Mouse (Mus musculus) erythroblast, embryonic 14.5 days (primary cell): Measurements from ENCODE around the gene Dock6. TPM values are rescaled to one million over a fixed set of nuclear protein-coding genes. Genes with fewer than 3 reads are reported as not detected.
"Not testable (repeated sequence)": the region's sequence is repeated elsewhere in the genome, so short reads cannot be mapped to it uniquely, and the experiment has no call there.

Experiments used
- H3K27me3 ChIP-seq: 2 replicates; pipeline ENCODE4 v1.6.1; 2012; ENCODE audit warnings: inconsistent platforms; ENCODE audit not compliant: control insufficient read depth
- H3K36me3 ChIP-seq: 2 replicates; pipeline ENCODE4 v1.6.1; 2012; ENCODE audit warnings: mild to moderate bottlenecking, inconsistent platforms; ENCODE audit not compliant: control insufficient read depth
- H3K4me1 ChIP-seq: 2 replicates; pipeline ENCODE4 v1.6.1; 2012; ENCODE audit warnings: inconsistent platforms; ENCODE audit not compliant: control insufficient read depth
- H3K4me3 ChIP-seq: replicated peaks from 2 replicates; pipeline ENCODE3; 2012; ENCODE audit warnings: moderate library complexity, mild to moderate bottlenecking, inconsistent platforms
- H3K9me3 ChIP-seq: 2 replicates; pipeline ENCODE4 v1.6.1; 2012; ENCODE audit warnings: low read length, inconsistent platforms, mixed read lengths; ENCODE audit not compliant: control insufficient read depth
- GATA1 ChIP-seq: IDR thresholded peaks from 2 replicates; pipeline ENCODE4 v1.6.1; 2012; ENCODE audit warnings: low read length, inconsistent platforms, mixed read lengths
- TAL1 ChIP-seq: IDR thresholded peaks from 3 replicates; pipeline ENCODE4 v1.6.1; 2012; ENCODE audit warnings: low read length, inconsistent platforms, mixed read lengths
- polyA plus RNA-seq: library from polyadenylated mRNA; stranded (reverse); fragments of >175 nt; gene quantifications from 2 replicates; pipeline ENCODE4 v1.2.3, GENCODE M21; 2012

Gene Dock6
- polyA plus RNA-seq, 1 experiment: 0.06 TPM

DNA sequence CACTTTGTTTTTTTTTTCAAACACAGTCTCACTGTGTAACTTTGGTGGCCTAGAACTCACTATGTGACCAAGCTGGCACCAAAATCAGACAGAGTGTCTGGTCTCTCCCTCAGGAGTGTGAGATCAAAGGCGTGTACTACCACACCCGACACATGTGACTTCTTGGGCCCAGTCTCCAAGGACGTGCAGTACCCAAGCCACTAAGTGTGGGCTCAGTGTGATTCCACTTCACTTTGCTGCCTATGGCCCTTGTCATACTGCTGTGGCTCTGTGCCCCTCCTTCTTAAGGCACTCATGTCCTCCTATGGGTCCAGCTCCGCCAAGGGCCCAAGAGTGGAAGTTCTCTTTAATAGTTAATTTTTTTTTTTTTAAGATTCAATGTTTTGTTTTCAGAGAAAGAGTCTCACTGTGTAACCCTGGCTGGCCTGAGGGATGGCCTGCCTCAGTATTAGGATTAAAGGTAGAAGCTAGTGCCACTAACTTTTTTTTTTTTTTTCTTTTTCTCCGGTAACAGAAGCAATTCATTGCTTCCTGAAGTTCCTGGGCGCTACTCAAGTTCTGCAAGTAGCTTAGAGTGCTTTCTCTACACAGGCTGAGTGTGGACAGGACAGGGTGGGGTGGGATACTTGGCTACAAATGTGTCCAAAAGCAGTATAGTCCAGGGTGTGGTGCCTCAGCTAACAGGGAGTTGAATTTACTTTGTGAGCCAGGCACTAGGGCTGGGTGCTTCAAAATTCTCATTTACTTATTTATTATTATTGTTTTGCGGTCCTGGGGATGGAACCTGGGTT lies 67.7 kb downstream of the Dock6 start:
- TF ChIP-seq GATA1 (no peak), TAL1 (no peak)
- Histone ChIP-seq H3K4me3 (no peak overlapping the region), H3K27me3 (no peaks in the 10 kb centered on the region), H3K9me3 (no peaks in the 10 kb centered on the region), H3K36me3 (peaks cover 10% of the 10 kb centered on the region; the same call in 1 of the 2 replicates), H3K4me1 (peaks cover 5% of the 10 kb centered on the region)

- H3K9me3 ChIP-seq: no peaks in the 10 kb centered on the region
These were observed 70.6 kb downstream of the Dock6 start for GRCm38 (mm10) chr9:21781657-21782468.

DNA sequence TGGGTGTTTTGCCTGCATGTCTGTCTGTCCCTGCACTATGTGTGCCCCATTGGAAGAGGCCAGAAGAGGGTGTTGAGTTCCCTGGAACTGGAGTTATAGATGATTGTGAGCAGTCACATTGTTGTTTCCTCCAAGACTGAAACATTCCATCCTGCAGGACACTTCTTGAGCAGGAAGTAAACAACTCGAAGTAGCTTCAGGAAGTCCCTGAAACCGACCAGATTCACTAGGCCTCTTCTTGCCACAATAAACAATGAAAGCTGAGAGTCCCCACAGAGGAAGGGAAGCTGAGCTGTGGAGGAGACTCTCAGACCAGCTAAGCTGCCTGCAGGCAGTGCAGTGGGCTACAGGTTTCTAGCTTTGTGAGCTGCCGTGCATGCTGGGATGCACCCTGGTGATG lies 74.7 kb downstream of the Dock6 start:
- H3K4me1 ChIP-seq: no peaks in the 10 kb centered on the region
- H3K9me3 ChIP-seq: no peaks in the 10 kb centered on the region
- TF ChIP-seq GATA1 (no peak), TAL1 (no peak)
- no peak overlapping the region for H3K4me3 ChIP-seq
- H3K27me3 ChIP-seq: no peaks in the 10 kb centered on the region
- H3K36me3 ChIP-seq: peaks cover 30% of the 10 kb centered on the region; the same call in 1 of the 2 replicates

More at GRCm38 (mm10) chr9:21781657-21782468, 70.6 kb downstream of the Dock6 start:
- Histone ChIP-seq H3K4me3 (no peak overlapping the region), H3K27me3 (no peaks in the 10 kb centered on the region), H3K36me3 (peaks cover 26% of the 10 kb centered on the region; the same call in 1 of the 2 replicates), H3K4me1 (peaks cover 5% of the 10 kb centered on the region)
- no peak for TF ChIP-seq TAL1
- no peak for TF ChIP-seq GATA1

DNA sequence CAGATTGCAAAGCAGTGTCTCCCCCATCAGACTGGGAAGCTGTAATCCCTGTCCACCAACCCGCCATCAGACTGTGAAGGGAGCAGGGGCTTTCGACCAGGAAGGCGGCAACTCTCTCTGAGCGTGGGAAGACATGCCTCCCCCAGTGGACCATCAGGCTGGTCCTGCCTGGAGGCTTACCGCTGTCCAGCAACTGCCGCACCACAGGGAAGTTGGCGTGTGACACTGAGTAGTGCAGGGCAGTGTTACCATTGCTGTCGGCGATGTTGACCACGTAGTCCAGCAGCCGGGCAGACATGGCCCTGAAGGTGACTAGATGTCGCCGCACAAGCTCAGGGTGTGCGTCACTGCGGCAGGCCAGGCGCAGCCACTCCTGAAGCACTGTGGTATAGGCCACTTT lies 78.1 kb downstream of the Dock6 start:
- Histone ChIP-seq H3K9me3 (no peaks in the 10 kb centered on the region), H3K4me1 (no peaks in the 10 kb centered on the region; the same call in 1 of the 2 replicates), H3K36me3 (peaks cover 34% of the 10 kb centered on the region), H3K4me3 (no peak overlapping the region), H3K27me3 (no peaks in the 10 kb centered on the region)
- no peak for TF ChIP-seq TAL1
- no peak for TF ChIP-seq GATA1

- not testable (repeated sequence) for H3K27me3 ChIP-seq, H3K4me3 ChIP-seq, H3K4me1 ChIP-seq, H3K9me3 ChIP-seq
- peaks cover 26% of the 10 kb centered on the region for H3K36me3 ChIP-seq
These were observed 79.0 kb downstream of the Dock6 start for GRCm38 (mm10) chr9:21773396-21773795.

GRCm38 (mm10) chr9:21769558-21770183 lies 82.8 kb downstream of the Dock6 start:
- Histone ChIP-seq H3K36me3 (peaks cover 21% of the 10 kb centered on the region), H3K9me3 (no peaks in the 10 kb centered on the region), H3K27me3 (no peaks in the 10 kb centered on the region), H3K4me3 (no peak overlapping the region), H3K4me1 (no peaks in the 10 kb centered on the region; the same call in 1 of the 2 replicates)
- TF ChIP-seq TAL1 (no peak), GATA1 (no peak)

DNA sequence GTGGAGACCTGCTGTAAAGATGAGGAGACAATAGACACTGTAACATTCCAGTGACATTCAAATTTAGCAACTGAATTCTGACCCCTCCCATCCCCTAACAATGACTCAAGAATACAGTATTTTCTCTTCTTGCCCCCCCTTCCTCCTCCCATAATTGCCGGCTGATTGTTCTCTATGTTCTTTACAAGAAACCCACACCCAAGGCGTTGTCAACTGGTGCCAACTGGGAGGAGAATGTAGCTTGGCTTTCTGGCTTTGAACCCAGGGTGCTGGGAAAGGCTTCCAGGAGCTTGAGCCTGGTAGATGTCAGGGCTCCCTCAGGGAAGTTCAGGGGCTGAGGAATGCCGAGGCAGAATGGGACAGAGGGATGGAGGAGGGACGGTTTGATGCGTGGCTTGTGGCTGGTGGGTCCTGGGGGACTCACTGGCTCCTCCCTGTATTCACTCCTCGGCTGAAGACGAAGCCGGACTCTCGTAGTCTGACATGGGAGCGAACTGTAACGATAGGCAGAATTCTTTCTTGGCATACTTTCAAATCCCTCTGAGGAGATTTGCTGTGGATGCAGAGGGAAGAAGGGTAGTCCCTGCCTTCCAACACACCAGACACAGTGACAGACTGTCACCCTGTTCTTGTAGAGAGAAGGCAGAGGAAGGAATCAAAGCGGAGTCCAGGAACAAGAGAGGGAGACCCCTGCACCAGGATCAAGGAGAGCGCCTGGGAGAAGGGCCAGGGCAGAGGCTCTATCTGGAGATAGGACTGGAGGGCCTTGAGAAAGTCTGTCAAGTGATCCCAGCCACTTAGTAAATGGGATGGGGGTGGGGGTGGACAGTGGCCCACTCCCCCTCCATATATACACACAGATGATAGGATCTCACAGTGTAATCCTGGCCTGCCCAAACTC lies 83.7 kb downstream of the Dock6 start:
- H3K9me3 ChIP-seq: no peaks in the 10 kb centered on the region
- TF ChIP-seq TAL1: no peak
- no peak for TF ChIP-seq GATA1

DNA sequence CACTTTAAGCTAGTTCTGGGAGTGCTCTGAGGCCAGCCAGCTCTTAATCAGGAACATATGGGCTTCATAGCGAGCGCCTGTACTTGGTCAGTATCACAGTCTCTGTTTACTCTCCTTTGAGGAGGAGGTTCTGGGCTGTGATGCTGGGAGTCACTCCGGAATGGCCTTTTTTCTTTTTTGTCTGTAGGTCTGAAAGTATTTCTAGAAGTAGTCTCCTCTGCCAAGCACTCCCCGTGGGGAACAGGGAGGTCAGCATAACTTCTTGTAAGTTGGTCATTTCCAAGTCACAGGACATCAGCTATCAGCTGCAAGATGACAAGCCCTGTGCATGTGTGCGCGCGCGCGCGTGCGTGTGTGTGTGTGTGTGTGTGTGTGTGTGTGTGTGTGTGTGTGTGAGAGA lies 84.5 kb downstream of the Dock6 start:
- H3K27me3 ChIP-seq: no peaks in the 10 kb centered on the region
- no peaks in the 10 kb centered on the region; the same call in 1 of the 2 replicates for H3K4me1 ChIP-seq
- H3K4me3 ChIP-seq: no peak overlapping the region
- H3K9me3 ChIP-seq: no peaks in the 10 kb centered on the region
- peaks cover 13% of the 10 kb centered on the region for H3K36me3 ChIP-seq
- TF ChIP-seq GATA1: no peak
- no peak for TF ChIP-seq TAL1

More for the DNA sequence above, 83.7 kb downstream of the Dock6 start:
- Histone ChIP-seq H3K36me3 (peaks cover 13% of the 10 kb centered on the region), H3K4me3 (no peak overlapping the region), H3K4me1 (no peaks in the 10 kb centered on the region; the same call in 1 of the 2 replicates), H3K27me3 (no peaks in the 10 kb centered on the region)
